Mouse (Mus musculus) skeletal muscle tissue, adult 2 months (tissue): ENCODE measurements at regions not wholly inside any gene's neighbourhood (a gene's known extent, or its start where the extent isn't known, plus 50 kb on each side); places are given as distances from the start of the nearest gene placed in this dataset.
A peak's percentile ranks its signal among the peaks of the same experiment; 100 is the strongest.

Experiments
- DNase-seq: peaks from one replicate; pipeline ENCODE4 v3.0.0-alpha.2; 2012; ENCODE audit warnings: low read depth, low spot score

- peak; percentile 5 for DNase-seq
Observed at GRCm38 (mm10) chr13:107641926-107642657, 402.2 kb upstream of the Smim15 start.

GRCm38 (mm10) chr13:107639620-107640019 is 404.6 kb upstream of the Smim15 start:
- no peak for DNase-seq

GRCm38 (mm10) chr13:107637269-107637668 is 407.0 kb upstream of the Smim15 start:
- DNase-seq = no peak

- no peak for DNase-seq
Observed at GRCm38 (mm10) chr13:107635114-107635513, 409.1 kb upstream of the Smim15 start.

- no peak for DNase-seq
Observed at GRCm38 (mm10) chr13:107627073-107627472, 417.2 kb upstream of the Smim15 start.

GRCm38 (mm10) chr13:107626670-107627069 is 417.6 kb upstream of the Smim15 start:
- DNase-seq = no peak

GRCm38 (mm10) chr13:107621337-107621736 is 422.9 kb upstream of the Smim15 start:
- DNase-seq = no peak

- no peak for DNase-seq
Observed at GRCm38 (mm10) chr13:107620887-107621286, 423.4 kb upstream of the Smim15 start.

GRCm38 (mm10) chr13:107620210-107620609 is 424.0 kb upstream of the Smim15 start:
- no peak for DNase-seq

GRCm38 (mm10) chr13:107619430-107619927 is 424.8 kb upstream of the Smim15 start:
- no peak for DNase-seq

GRCm38 (mm10) chr13:107618796-107619429 is 425.3 kb upstream of the Smim15 start:
- DNase-seq = no peak

GRCm38 (mm10) chr13:107618369-107618771 is 425.9 kb upstream of the Smim15 start:
- no peak for DNase-seq

- DNase-seq = no peak
Observed at GRCm38 (mm10) chr13:107617582-107617981, 426.7 kb upstream of the Smim15 start.

GRCm38 (mm10) chr13:107616775-107617174 is 427.5 kb upstream of the Smim15 start:
- DNase-seq = no peak

- DNase-seq = no peak
Observed at GRCm38 (mm10) chr13:107608996-107609503, 435.2 kb upstream of the Smim15 start.

GRCm38 (mm10) chr13:107607294-107607693 is 437.0 kb upstream of the Smim15 start:
- DNase-seq = peak; percentile 32

GRCm38 (mm10) chr13:107602149-107602548 is 442.1 kb upstream of the Smim15 start:
- DNase-seq = no peak

- no peak for DNase-seq
Observed at GRCm38 (mm10) chr13:107601132-107601439, 443.2 kb upstream of the Smim15 start.

GRCm38 (mm10) chr13:107600331-107601131 is 443.7 kb upstream of the Smim15 start:
- no peak for DNase-seq

- DNase-seq = no peak
Observed at GRCm38 (mm10) chr13:107599094-107599644, 445.1 kb upstream of the Smim15 start.

- DNase-seq = no peak
Observed at GRCm38 (mm10) chr13:107598391-107598790, 445.9 kb upstream of the Smim15 start.

GRCm38 (mm10) chr13:107597217-107597616 is 447.0 kb upstream of the Smim15 start:
- DNase-seq = no peak
